Mouse (Mus musculus) neural tube, embryonic 15.5 days (tissue): ENCODE measurements around the gene Gm21789. TPM values are rescaled to one million over a fixed set of nuclear protein-coding genes. Genes with fewer than 3 reads are reported as not detected.
"Not testable (repeated sequence)": the region's sequence is repeated elsewhere in the genome, so short reads cannot be mapped to it uniquely, and the experiment has no call there.

Experiments used
- ATAC-seq: fragments of 200-750 bp; cut with Nextera tagmentation; 2 replicates; pipeline ENCODE4 v1.8.0; 2017; ENCODE audit warnings: mild to moderate bottlenecking, moderate TSS enrichment, moderate library complexity; ENCODE audit not compliant: low FRiP score
- H3K27ac ChIP-seq: fragments of 300-500 bp; sonication (generic); replicated peaks from 2 replicates; pipeline ENCODE4 v1.5.1; 2015; ENCODE audit warnings: mild to moderate bottlenecking, inconsistent platforms
- H3K27me3 ChIP-seq: fragments of 300-500 bp; sonication (generic); replicated peaks from 2 replicates; pipeline ENCODE4 v1.6.1; 2015; ENCODE audit warnings: inconsistent platforms
- H3K36me3 ChIP-seq: fragments of 300-500 bp; sonication (generic); 2 replicates; pipeline ENCODE4 v1.6.1; 2015; ENCODE audit warnings: inconsistent platforms
- H3K4me1 ChIP-seq: fragments of 300-500 bp; sonication (generic); 2 replicates; pipeline ENCODE4 v1.6.1; 2015; ENCODE audit warnings: inconsistent platforms
- H3K4me2 ChIP-seq: fragments of 300-500 bp; sonication (generic); 2 replicates; pipeline ENCODE4 v1.6.1; 2015; ENCODE audit warnings: inconsistent platforms, mild to moderate bottlenecking, moderate library complexity
- H3K4me3 ChIP-seq: fragments of 300-500 bp; sonication (generic); replicated peaks from 2 replicates; pipeline ENCODE4 v1.5.1; 2015; ENCODE audit warnings: mild to moderate bottlenecking, inconsistent platforms
- H3K9ac ChIP-seq: fragments of 300-500 bp; sonication (generic); replicated peaks from 2 replicates; pipeline ENCODE4 v1.6.1; 2015; ENCODE audit warnings: mild to moderate bottlenecking, inconsistent platforms
- H3K9me3 ChIP-seq: fragments of 300-500 bp; sonication (generic); replicated peaks from 2 replicates; pipeline ENCODE4 v1.6.1; 2016; ENCODE audit warnings: inconsistent platforms
- WGBS: fragments of 180-500 bp; shearing (Covaris S2); methylation state at CpG from one replicate; pipeline ENCODE4 v1.1.7; 2015; ENCODE audit warnings: mixed read lengths; 5-methylcytosine and 5-hydroxymethylcytosine counted together
- polyA plus RNA-seq: library from polyadenylated mRNA; unstranded; fragments of >200 nt; fragmentation: Nextera tagmentation; extraction: Ambion mirVana; gene quantifications from 2 replicates; pipeline ENCODE4 v1.2.1, GENCODE M21; 2015

The Gm21789 gene
- polyA plus RNA-seq, result not detected in 2 replicates

DNA sequence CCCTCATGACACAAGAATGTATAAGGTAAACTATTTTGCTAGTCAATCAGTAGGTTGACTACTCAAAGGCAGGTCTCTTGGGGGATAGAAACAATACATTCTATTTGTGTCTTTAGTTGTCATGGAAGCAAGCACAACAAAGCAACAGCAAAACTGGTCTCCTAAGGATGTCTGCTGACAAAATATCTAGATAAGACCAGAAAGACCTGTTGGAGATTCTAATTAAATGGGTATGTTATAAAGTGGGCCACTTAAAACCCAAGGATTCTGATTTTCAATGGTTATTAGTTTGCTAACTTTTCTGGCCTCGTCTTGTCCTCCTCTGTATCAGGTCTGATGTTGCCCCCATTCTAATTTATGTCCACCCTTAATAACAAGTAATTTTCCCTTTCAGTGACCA is at the start of gene Gm21789:
Gm21789 (plus strand) TSS at position 301 of the 400 bp plus-strand sequence.
- not testable (repeated sequence) for H3K9me3 ChIP-seq, H3K4me3 ChIP-seq, H3K36me3 ChIP-seq, ATAC-seq, H3K9ac ChIP-seq, H3K4me2 ChIP-seq, H3K27me3 ChIP-seq, H3K27ac ChIP-seq, H3K4me1 ChIP-seq
- WGBS, result no CpG with 5 or more reads among the region's 1 CpGs

DNA sequence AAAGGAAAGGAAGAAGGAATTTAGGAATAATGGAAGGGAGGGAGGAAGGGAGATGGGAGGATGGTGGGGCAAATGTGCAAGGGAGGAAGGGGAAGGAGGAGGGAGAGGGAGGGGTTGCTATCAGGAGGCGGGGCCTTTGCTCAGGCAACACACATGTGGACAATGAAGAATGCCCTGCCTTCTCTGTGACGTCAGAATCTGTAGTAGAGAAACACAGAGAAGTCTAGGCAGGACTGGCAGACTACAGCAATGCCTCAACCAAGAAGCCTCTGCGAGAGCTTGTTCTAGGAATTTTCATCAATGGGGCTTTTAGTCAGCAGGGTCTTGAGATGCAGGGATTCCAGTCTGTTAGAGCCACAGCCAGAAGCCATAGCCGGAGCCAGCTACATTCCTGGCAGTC is 47.2 kb upstream of the Gm21789 start, which contains the start of gene Btbd35f30:
Btbd35f30 (plus strand) TSS at position 301 of the 400 bp plus-strand sequence.
- H3K36me3 ChIP-seq, H3K9ac ChIP-seq, H3K27me3 ChIP-seq, ATAC-seq, H3K4me1 ChIP-seq, H3K4me2 ChIP-seq, H3K9me3 ChIP-seq, H3K4me3 ChIP-seq, H3K27ac ChIP-seq: not testable (repeated sequence)
- no CpG with 5 or more reads among the region's 4 CpGs for WGBS

- H3K36me3 ChIP-seq, H3K27ac ChIP-seq, H3K9ac ChIP-seq, H3K9me3 ChIP-seq, H3K4me1 ChIP-seq, ATAC-seq, H3K4me2 ChIP-seq, H3K27me3 ChIP-seq, H3K4me3 ChIP-seq: not testable (repeated sequence)
- WGBS, result no CpG with 5 or more reads among the region's 3 CpGs
Measured at GRCm38 (mm10) chrX:32973597-32973996, 32.0 kb downstream of the Gm21789 start, which contains the start of gene Btbd35f5. Gene Btbd35f5 (plus strand): TSS chrX:32973897.

Other genes with a start within 250 kb of the Gm21789 start
- not detected in 2 replicates for gene Btbd35f21, start 215.7 kb upstream of the Gm21789 start, polyA plus RNA-seq
- not detected in 2 replicates for gene Btbd35f30, start 47.1 kb upstream of the Gm21789 start, polyA plus RNA-seq
- not detected in 2 replicates for gene Btbd35f5, start 32.1 kb downstream of the Gm21789 start, polyA plus RNA-seq